Mouse (Mus musculus): ENCODE data around the gene Spem1.

- TF ChIP-seq POLR2A (IDR thresholded peaks at IDR 0.05; ENCODE audit: low read depth, low read length) (no peak), CTCF (IDR thresholded peaks at IDR 0.05; ENCODE audit: borderline replicate concordance, insufficient read depth, low read length) (no peak)
These were observed 13.5 kb upstream of the Spem1 start for GRCm38 (mm10) chr11:69835326-69835965.

Data from embryonic fibroblast, embryonic 13.5 days (primary cell).